8 mouse cellular contexts compared by ENCODE assay signal in the genomic region with DNA sequence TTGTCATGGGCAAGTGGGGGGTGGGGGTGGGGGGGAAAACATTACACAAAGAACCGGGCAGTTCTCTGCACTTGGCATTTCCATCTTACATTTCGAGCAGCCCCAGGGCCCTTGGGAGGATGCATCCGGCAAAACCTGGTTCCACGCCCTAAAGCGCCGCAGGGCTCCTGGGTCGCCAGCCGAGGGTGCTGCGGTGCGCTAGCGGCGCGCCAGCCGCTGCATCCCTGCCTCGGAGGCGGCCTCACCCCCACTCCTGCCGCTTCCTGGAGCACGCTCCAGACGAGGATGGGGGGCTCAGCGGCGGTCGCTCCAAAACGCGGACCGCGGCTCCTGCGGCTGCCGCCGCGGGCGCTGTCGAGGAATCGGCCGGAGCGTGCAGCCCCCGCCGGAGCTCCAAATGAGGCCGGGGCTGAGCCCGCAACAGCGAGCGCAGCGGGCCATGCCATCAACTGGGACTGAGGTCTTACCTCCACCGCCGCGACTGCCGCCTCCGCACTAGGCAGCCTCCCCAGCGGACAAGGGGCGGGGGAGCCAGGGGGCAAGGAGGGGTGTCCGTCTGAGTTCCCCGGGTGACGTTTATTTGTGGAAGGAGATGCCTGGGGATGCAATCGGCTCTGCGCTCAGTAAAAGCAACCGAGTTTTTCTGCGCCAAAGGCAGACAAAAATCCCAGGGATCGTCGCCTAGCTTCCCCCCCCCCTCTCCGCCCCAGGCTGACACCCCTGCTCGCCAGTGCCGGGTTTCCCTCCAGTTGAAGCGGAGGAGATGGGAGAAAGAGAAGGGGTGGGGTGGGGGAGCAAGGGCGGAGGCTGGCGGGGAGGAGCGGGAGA. TPM values are rescaled to one million over a fixed set of nuclear protein-coding genes. Genes with fewer than 3 reads are reported as not detected.
A peak's percentile ranks its signal among the peaks of the same experiment; 100 is the strongest.
DNase-seq lines count a peak whose midpoint lies in the region; ATAC-seq and TF ChIP-seq lines count a peak whose summit lies in the region.

No protein-coding gene starts in this region.

- H3K4me2 ChIP-seq in embryonic facial prominence, embryonic 11.5 days (ENCODE audit: low read depth, low read length): peak overlapping the region; percentile 92
- peak overlapping the region; percentile 97 for H3K4me2 ChIP-seq in kidney, embryonic 14.5 days (replicated peaks; ENCODE audit: low read depth, low read length)
- peak overlapping the region; percentile 75 for H3K4me2 ChIP-seq in liver, embryonic 14.5 days (ENCODE audit: low read depth)
- peak overlapping the region; percentile 77 for H3K4me2 ChIP-seq in neural tube, embryonic 14.5 days (ENCODE audit: low read depth, low read length)

- no peak; the same call in 1 of the 2 replicates for ATAC-seq in embryonic facial prominence, embryonic 11.5 days (replicated peaks; ENCODE audit: insufficient number of reproducible peaks, low FRiP score, low TSS enrichment, low read depth)
- 0 out of 2 replicates have a peak, but pooled peaks have one; percentile 1 for ATAC-seq in kidney, embryonic 14.5 days (ENCODE audit: low FRiP score, low TSS enrichment)
- ATAC-seq in liver, embryonic 14.5 days (ENCODE audit: insufficient read depth): peak; percentile 20; the same call in 1 of the 2 replicates
- ATAC-seq in neural tube, embryonic 14.5 days (ENCODE audit: low read depth): peak; percentile 22

- no peak overlapping the region; the same call in 1 of the 2 replicates for H3K27ac ChIP-seq in embryonic facial prominence, embryonic 11.5 days (replicated peaks; ENCODE audit: low read depth, low read length)
- peak overlapping the region; percentile 89 for H3K27ac ChIP-seq in heart, embryonic 10.5 days
- no peak overlapping the region for H3K27ac ChIP-seq in kidney, embryonic 14.5 days (ENCODE audit: low read depth, low read length)
- H3K27ac ChIP-seq in liver, embryonic 14.5 days: no peak overlapping the region
- peak overlapping the region; percentile 91 for H3K27ac ChIP-seq in neural tube, embryonic 14.5 days (ENCODE audit: low read depth, low read length)

- H3K27me3 ChIP-seq in C2C12 (ENCODE audit: control insufficient read depth, insufficient read depth, insufficient read length): no peaks in the 10 kb centered on the region
- H3K27me3 ChIP-seq in embryonic facial prominence, embryonic 11.5 days (ENCODE audit: control insufficient read depth, insufficient read depth, low read length): no peaks in the 10 kb centered on the region
- H3K27me3 ChIP-seq in heart, embryonic 10.5 days (ENCODE audit: insufficient read depth, poor library complexity, severe bottlenecking): peaks cover 20% of the 10 kb centered on the region
- peaks cover 26% of the 10 kb centered on the region for H3K27me3 ChIP-seq in kidney, embryonic 14.5 days (ENCODE audit: control insufficient read depth, insufficient read depth, low read length)
- H3K27me3 ChIP-seq in liver, embryonic 14.5 days (ENCODE audit: control insufficient read depth, insufficient read depth, low read length): peaks cover 34% of the 10 kb centered on the region
- H3K27me3 ChIP-seq in neural tube, embryonic 14.5 days (ENCODE audit: control insufficient read depth, insufficient read depth, low read length): no peaks in the 10 kb centered on the region

- H3K4me1 ChIP-seq in embryonic facial prominence, embryonic 11.5 days (ENCODE audit: control insufficient read depth, insufficient read depth, low read length): no peaks in the 10 kb centered on the region
- peaks cover 29% of the 10 kb centered on the region for H3K4me1 ChIP-seq in heart, embryonic 10.5 days
- H3K4me1 ChIP-seq in kidney, embryonic 14.5 days (ENCODE audit: control insufficient read depth, insufficient read depth, low read length): peaks cover 8% of the 10 kb centered on the region
- H3K4me1 ChIP-seq in liver, embryonic 14.5 days (replicated peaks; ENCODE audit: control insufficient read depth in 2 of 2, insufficient read depth in 2 of 2, low read length in 1 of 2): peaks cover 0 to 4% of the 10 kb centered on the region in 2 experiments; a peak in 2 of 4 replicates
- H3K4me1 ChIP-seq in neural tube, embryonic 14.5 days (ENCODE audit: control insufficient read depth, insufficient read depth, low read length): peaks cover 12% of the 10 kb centered on the region; the same call in 1 of the 2 replicates

- H3K79me2 ChIP-seq in C2C12 (ENCODE audit: control insufficient read depth, insufficient read depth): no peaks in the 10 kb centered on the region

- H3K36me3 ChIP-seq in C2C12 (ENCODE audit: control insufficient read depth, insufficient read depth): no peaks in the 10 kb centered on the region
- H3K36me3 ChIP-seq in embryonic facial prominence, embryonic 11.5 days (replicated peaks; ENCODE audit: control insufficient read depth, insufficient read depth, low read depth, low read length): no peaks in the 10 kb centered on the region
- H3K36me3 ChIP-seq in heart, embryonic 10.5 days: 0 out of 2 replicates have a peak, but pooled peaks cover 4% of the 10 kb centered on the region
- no peaks in the 10 kb centered on the region for H3K36me3 ChIP-seq in kidney, embryonic 14.5 days (ENCODE audit: control insufficient read depth, insufficient read depth, low read length)
- no peaks in the 10 kb centered on the region for H3K36me3 ChIP-seq in liver, embryonic 14.5 days (replicated peaks; ENCODE audit: control insufficient read depth, insufficient read depth, low read depth)
- H3K36me3 ChIP-seq in neural tube, embryonic 14.5 days (ENCODE audit: control insufficient read depth, insufficient read depth, low read length): no peaks in the 10 kb centered on the region; the same call in none of the 2 replicates

- TF ChIP-seq EP300 in liver, embryonic 14.5 days (IDR thresholded peaks at IDR 0.05; ENCODE audit: low read depth): no peak

- WGBS in embryonic facial prominence, embryonic 11.5 days: under 1% methylated on average over 60 of the region's 65 CpGs
- under 1% methylated on average over 64 of the region's 65 CpGs for WGBS in heart, embryonic 10.5 days
- WGBS in kidney, embryonic 14.5 days: under 1% methylated on average over 63 of the region's 65 CpGs
- WGBS in liver, embryonic 14.5 days (ENCODE audit: insufficient replicate concordance): 0% methylated on average over 60 of the region's 65 CpGs
- WGBS in neural tube, embryonic 14.5 days: under 1% methylated on average over 62 of the region's 65 CpGs

- no peaks in the 10 kb centered on the region for H3K9me3 ChIP-seq in embryonic facial prominence, embryonic 11.5 days (replicated peaks; ENCODE audit: control insufficient read depth, low read length)
- no peaks in the 10 kb centered on the region for H3K9me3 ChIP-seq in heart, embryonic 10.5 days
- no peaks in the 10 kb centered on the region for H3K9me3 ChIP-seq in kidney, embryonic 14.5 days (ENCODE audit: control insufficient read depth, low read length)
- no peaks in the 10 kb centered on the region for H3K9me3 ChIP-seq in liver, embryonic 14.5 days (ENCODE audit: control insufficient read depth, low read length)
- H3K9me3 ChIP-seq in neural tube, embryonic 14.5 days (ENCODE audit: control insufficient read depth, low read length): no peaks in the 10 kb centered on the region

- H3ac ChIP-seq in C2C12 (ENCODE audit: control insufficient read depth, insufficient read length, low read depth): peak overlapping the region; percentile 90

- peak; percentile 51 to 62 for DNase-seq in adrenal gland, adult 18-20 months (ENCODE audit: low spot score in 2 of 2)
- peak; percentile 56 for DNase-seq in embryonic facial prominence, embryonic 11.5 days (ENCODE audit: low spot score)
- DNase-seq in heart, embryonic 10.5 days (ENCODE audit: low spot score): peak; percentile 80
- DNase-seq in liver, embryonic 14.5 days (ENCODE audit: low read depth in 3 of 3, low spot score in 3 of 3): peak in 1 of 3 experiments; percentile 10
- DNase-seq in thymus, postnatal 0 days (ENCODE audit: low spot score): peak; percentile 54

- TF ChIP-seq CTCF in C2C12 (IDR thresholded peaks at IDR 0.05; ENCODE audit: control insufficient read depth, insufficient read depth, insufficient read length): peak; percentile 25
- TF ChIP-seq CTCF in liver, embryonic 14.5 days (IDR thresholded peaks at IDR 0.05; ENCODE audit: low read depth): no peak

- peak overlapping the region; percentile 68 for H3K9ac ChIP-seq in embryonic facial prominence, embryonic 11.5 days (replicated peaks; ENCODE audit: low read length)
- H3K9ac ChIP-seq in kidney, embryonic 14.5 days (ENCODE audit: low read depth, low read length): peak overlapping the region; percentile 68
- peak overlapping the region; percentile 63 for H3K9ac ChIP-seq in liver, embryonic 14.5 days (replicated peaks)
- peak overlapping the region; percentile 92 for H3K9ac ChIP-seq in neural tube, embryonic 14.5 days (replicated peaks; ENCODE audit: low read depth, low read length)

- H3K79me3 ChIP-seq in C2C12 (ENCODE audit: low read depth): peaks cover 1% of the 10 kb centered on the region

- H3K4me3 ChIP-seq in C2C12 (ENCODE audit: insufficient read depth, poor library complexity, severe bottlenecking): peak overlapping the region; percentile 37
- H3K4me3 ChIP-seq in embryonic facial prominence, embryonic 11.5 days (ENCODE audit: low read depth, low read length): peak overlapping the region; percentile 62
- peak overlapping the region; percentile 79 for H3K4me3 ChIP-seq in heart, embryonic 10.5 days
- peak overlapping the region; percentile 54 for H3K4me3 ChIP-seq in kidney, embryonic 14.5 days (ENCODE audit: low read length)
- peak overlapping the region; percentile 48 to 65 for H3K4me3 ChIP-seq in liver, embryonic 14.5 days (ENCODE audit: insufficient read depth in 1 of 2, low read depth in 2 of 2, low read length in 2 of 2)
- peak overlapping the region; percentile 84 for H3K4me3 ChIP-seq in neural tube, embryonic 14.5 days (ENCODE audit: low read depth, low read length)

TF ChIP-seq in C2C12, 6 proteins besides CTCF, POLR2A, EP300 and RAD21:
- TF ChIP-seq MAX (IDR thresholded peaks at IDR 0.05) (no peak), CEBPB (IDR thresholded peaks at IDR 0.05; ENCODE audit: low read depth) (no peak), MYOG (IDR thresholded peaks at IDR 0.05; ENCODE audit: control insufficient read depth, extremely low read depth, insufficient read length) (no peak), MYOD1 (IDR thresholded peaks at IDR 0.05; ENCODE audit: control insufficient read depth, insufficient read length, low read depth) (no peak)

RNA-seq across cellular contexts. Expression of gene Socs2, which starts 1.2 kb away (rescaled TPM):
- polyA plus RNA-seq in C2C12 (2012; fragmentation: generic; extraction: Trizol): 21.6 TPM
- total RNA-seq in adrenal gland, adult 18-20 months (2021): 10 to 100 TPM; 11.1 to 20.0 TPM
- 50.5 and 56.3 TPM in 2 replicates for polyA plus RNA-seq in embryonic facial prominence, embryonic 11.5 days (2014; fragmentation: Nextera tagmentation; extraction: Ambion mirVana)
- 30.7 and 39.6 TPM in 2 replicates for polyA plus RNA-seq in heart, embryonic 10.5 days (2016; fragmentation: Nextera tagmentation; extraction: Ambion mirVana)
- polyA plus RNA-seq in kidney, embryonic 14.5 days (2014; fragmentation: Nextera tagmentation; extraction: Ambion mirVana): 17.9 and 20.5 TPM in 2 replicates
- polyA plus RNA-seq in liver, embryonic 14.5 days (2012; rRNA removed): 1.4 and 1.5 TPM in 2 replicates
- polyA plus RNA-seq in liver, embryonic 14.5 days (2014; fragmentation: Nextera tagmentation; extraction: Ambion mirVana): 4.9 and 5.4 TPM in 2 replicates
- polyA plus RNA-seq in neural tube, embryonic 14.5 days (2014; fragmentation: Nextera tagmentation; extraction: Ambion mirVana): 141 and 155 TPM in 2 replicates
- 14.7 and 17.3 TPM in 2 replicates for polyA plus RNA-seq in thymus, postnatal 0 days (2015; fragmentation: Nextera tagmentation; extraction: Ambion mirVana)

Comparison
In these comparisons a context has a peak if more than half of its experiments do, and no peak if none do; other contexts are left out.
1. H3K27ac ChIP-seq: peak in heart, embryonic 10.5 days (single experiment) and neural tube, embryonic 14.5 days (single experiment); none in embryonic facial prominence, embryonic 11.5 days (single experiment), kidney, embryonic 14.5 days (single experiment) and liver, embryonic 14.5 days (single experiment).
2. Peak in every context shown above with its lines, with median percentiles within 50 percentile points of each other: H3K4me3 ChIP-seq, H3K4me2 ChIP-seq and H3K9ac ChIP-seq.